Mouse (Mus musculus): ENCODE measurements at regions not wholly inside any gene's neighbourhood (a gene's known extent, or its start where the extent isn't known, plus 50 kb on each side); places are given as distances from the start of the nearest gene placed in this dataset.

DNA sequence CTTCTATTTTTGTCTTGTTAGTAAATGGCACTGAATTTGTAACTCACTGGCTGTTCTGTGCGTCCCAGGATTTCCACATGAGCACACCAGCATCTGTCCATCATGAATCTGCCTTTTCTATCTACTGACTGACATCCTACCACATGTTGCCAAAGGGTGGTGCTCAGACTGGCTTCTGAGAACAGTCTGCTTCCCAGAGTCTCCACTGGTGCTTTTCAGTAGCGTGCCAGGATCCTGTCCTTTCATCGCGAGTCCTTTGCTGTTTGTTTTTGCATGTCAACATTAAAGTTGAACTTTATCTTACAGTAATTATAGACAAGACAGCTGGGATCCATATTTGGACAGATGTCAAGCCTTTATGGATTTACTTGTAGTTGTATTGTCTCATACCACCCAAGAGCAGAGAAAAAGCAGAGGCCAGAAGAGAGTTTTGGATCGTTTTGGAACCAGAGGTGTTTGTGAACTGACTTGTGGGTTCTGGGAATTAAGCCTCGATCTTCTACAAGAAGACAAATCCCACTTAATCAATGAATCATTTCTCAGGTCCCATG lies 314.0 kb upstream of the Agtr1b start:
- CTCF ChIA-PET = no interaction called here

DNA sequence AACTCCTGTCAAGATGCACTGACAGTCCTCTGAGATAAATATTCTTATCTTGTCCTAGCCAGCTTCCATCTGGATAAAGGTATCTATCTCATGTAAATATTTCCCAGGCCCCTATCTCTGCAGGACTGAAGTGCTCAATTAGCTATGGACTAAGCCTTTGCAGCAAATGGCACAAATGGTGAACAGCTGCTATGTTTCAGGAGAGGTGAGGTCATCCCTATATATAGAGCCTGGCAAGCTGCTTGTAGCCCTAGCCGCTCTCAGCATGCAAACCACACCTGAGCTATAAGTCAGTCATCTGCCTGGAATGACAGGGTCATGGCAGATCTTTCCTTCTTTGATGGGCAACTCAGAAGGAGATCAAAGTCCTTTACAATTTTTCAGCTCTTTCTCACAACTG lies 294.9 kb upstream of the Agtr1b start:
- CTCF ChIA-PET = no interaction called here

DNA sequence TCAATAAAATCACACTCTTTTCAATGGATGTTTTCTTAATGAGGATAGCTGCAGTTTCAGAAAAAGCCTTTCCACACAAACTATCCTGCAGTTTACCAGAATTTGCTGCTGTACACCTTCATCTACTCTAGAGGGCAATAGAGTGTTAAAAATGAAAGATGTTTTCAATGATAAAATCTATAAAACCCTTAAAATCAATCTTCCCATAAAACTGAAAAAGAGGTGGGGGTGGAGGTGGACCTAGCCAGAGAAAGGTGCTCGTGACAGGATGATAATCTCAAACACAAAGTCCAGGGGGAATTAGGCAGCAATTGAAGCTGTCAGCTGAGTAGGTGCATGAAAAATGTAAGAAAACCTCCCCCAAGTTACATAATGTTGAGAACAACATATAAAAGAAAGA lies 288.4 kb upstream of the Agtr1b start:
- CTCF ChIA-PET = no interaction called here
